Mouse (Mus musculus) testis, adult 2 months (tissue): ENCODE results near the gene Eddm3b.

Experiments
- CTCF ChIP-seq: fragments of 200-500 bp; IDR thresholded peaks from 2 replicates; pipeline ENCODE4 v1.5.1; 2012; ENCODE audit warnings: low read depth, mild to moderate bottlenecking, inconsistent platforms, low read length, moderate library complexity; ENCODE audit not compliant: control insufficient read depth, insufficient read depth, insufficient replicate concordance
- POLR2A ChIP-seq: fragments of 200-500 bp; IDR thresholded peaks from 2 replicates; pipeline ENCODE4 v1.6.1; 2012; ENCODE audit warnings: low read depth, mild to moderate bottlenecking, inconsistent platforms, low read length, moderate library complexity; ENCODE audit not compliant: control insufficient read depth

- TF ChIP-seq POLR2A: no peak
- TF ChIP-seq CTCF: no peak
These were observed 23.0 kb upstream of the Eddm3b start, which contains the start of the genes Rnase4 and Ang for GRCm38 (mm10) chr14:51090921-51091900.
